Mouse (Mus musculus): ENCODE data around the gene Apobec1. TPM values are rescaled to one million over a fixed set of nuclear protein-coding genes. Genes with fewer than 3 reads are reported as not detected.

Gene Apobec1
- polyA plus RNA-seq, 1 experiment from 2014 or later: 5.0 TPM

GRCm38 (mm10) chr6:122621066-122621465 is 18.8 kb upstream of the Apobec1 start:
- Histone ChIP-seq H3K9me3 (no peaks in the 10 kb centered on the region), H3K4me2 (no peak overlapping the region), H3K9ac (no peak overlapping the region), H3K4me1 (no peaks in the 10 kb centered on the region), H3K27ac (no peak overlapping the region), H3K27me3 (replicated peaks) (no peaks in the 10 kb centered on the region), H3K4me3 (replicated peaks) (no peak overlapping the region), H3K36me3 (no peaks in the 10 kb centered on the region)
- WGBS: 86% methylated on average over 6 of the region's 6 CpGs
- no peak for ATAC-seq (ENCODE audit: insufficient read depth, low FRiP score, low read depth)

- Histone ChIP-seq H3K4me2 (no peak overlapping the region), H3K27me3 (replicated peaks) (no peaks in the 10 kb centered on the region), H3K36me3 (no peaks in the 10 kb centered on the region), H3K9me3 (no peaks in the 10 kb centered on the region), H3K9ac (no peak overlapping the region), H3K4me1 (no peaks in the 10 kb centered on the region), H3K27ac (no peak overlapping the region), H3K4me3 (replicated peaks) (no peak overlapping the region)
- no peak for ATAC-seq (ENCODE audit: insufficient read depth, low FRiP score, low read depth)
- WGBS: 61% methylated on average over 3 of the region's 3 CpGs
Observed at GRCm38 (mm10) chr6:122616022-122616421, 13.8 kb upstream of the Apobec1 start.

- Histone ChIP-seq H3K4me2 (no peak overlapping the region), H3K27ac (no peak overlapping the region), H3K36me3 (no peaks in the 10 kb centered on the region), H3K4me1 (no peaks in the 10 kb centered on the region), H3K4me3 (replicated peaks) (no peak overlapping the region), H3K27me3 (replicated peaks) (no peaks in the 10 kb centered on the region), H3K9ac (no peak overlapping the region), H3K9me3 (no peaks in the 10 kb centered on the region)
- WGBS: 67% methylated on average over 2 of the region's 2 CpGs
- ATAC-seq (ENCODE audit: insufficient read depth, low FRiP score, low read depth): no peak
Observed at GRCm38 (mm10) chr6:122614047-122614446, 11.8 kb upstream of the Apobec1 start.

DNA sequence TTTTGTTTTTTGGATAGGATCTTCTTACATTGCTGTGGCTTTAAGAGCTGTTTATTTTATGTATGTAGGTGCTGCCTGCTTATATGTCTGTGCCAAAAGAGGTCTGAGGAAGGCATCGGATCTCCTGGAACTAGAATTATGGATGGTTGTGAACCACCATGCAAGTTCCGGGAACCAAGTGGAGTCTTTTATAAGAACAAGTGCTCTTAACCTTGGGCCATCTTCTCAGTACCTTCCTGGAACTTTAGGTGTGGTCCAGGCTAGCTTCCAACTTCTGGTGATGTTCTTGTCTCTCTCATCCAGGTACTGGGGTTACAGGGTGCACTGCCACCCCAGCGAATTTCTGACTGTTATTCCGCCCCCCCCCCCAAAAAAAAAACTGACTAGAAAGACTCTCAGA is 10.2 kb upstream of the Apobec1 start:
- ATAC-seq (ENCODE audit: insufficient read depth, low FRiP score, low read depth): no peak
- 87% methylated on average over 4 of the region's 4 CpGs for WGBS

DNA sequence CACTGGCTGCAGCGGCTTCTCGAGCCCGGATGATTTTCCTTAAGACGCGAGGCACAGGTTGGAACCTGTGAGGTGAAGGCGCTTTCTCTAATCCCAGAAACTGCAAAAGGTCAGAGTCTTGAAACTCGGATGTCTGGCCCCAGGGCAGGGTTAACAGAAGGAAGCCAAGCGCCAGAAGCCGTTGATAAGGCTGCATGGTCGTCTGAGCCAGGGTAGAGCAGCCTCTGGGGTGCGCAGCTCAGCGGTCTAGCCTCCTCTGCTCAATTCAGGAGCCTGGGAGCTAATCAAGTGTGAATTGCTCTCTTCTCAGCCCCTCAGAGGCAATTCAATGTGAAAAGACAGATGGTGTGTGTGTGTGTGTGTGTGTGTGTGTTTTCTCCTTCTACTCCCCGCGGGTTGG is 7.5 kb upstream of the Apobec1 start, which contains the start of gene Gdf3:
Gene Gdf3, minus strand, starts transcription at position 317 of the 400 bp plus-strand sequence.
- WGBS: 37% methylated on average over 14 of the region's 14 CpGs
- ATAC-seq (ENCODE audit: insufficient read depth, low FRiP score, low read depth): no peak

More for the DNA sequence above, 10.2 kb upstream of the Apobec1 start:
- Histone ChIP-seq H3K4me1 (no peaks in the 10 kb centered on the region), H3K4me2 (no peak overlapping the region), H3K36me3 (no peaks in the 10 kb centered on the region), H3K9me3 (no peaks in the 10 kb centered on the region), H3K27me3 (replicated peaks) (no peaks in the 10 kb centered on the region), H3K9ac (no peak overlapping the region), H3K4me3 (replicated peaks) (no peak overlapping the region), H3K27ac (no peak overlapping the region)

GRCm38 (mm10) chr6:122609377-122609728 is 7.1 kb upstream of the Apobec1 start:
- no peaks in the 10 kb centered on the region for H3K36me3 ChIP-seq
- H3K9ac ChIP-seq: no peak overlapping the region
- H3K27ac ChIP-seq: no peak overlapping the region
- H3K4me3 ChIP-seq (replicated peaks): no peak overlapping the region
- H3K4me2 ChIP-seq: no peak overlapping the region
- no peaks in the 10 kb centered on the region for H3K4me1 ChIP-seq
- H3K9me3 ChIP-seq: no peaks in the 10 kb centered on the region
- ATAC-seq (ENCODE audit: insufficient read depth, low FRiP score, low read depth): no peak
- WGBS: 54% methylated on average over 9 of the region's 9 CpGs
- H3K27me3 ChIP-seq (replicated peaks): no peaks in the 10 kb centered on the region

More for the DNA sequence above, 7.5 kb upstream of the Apobec1 start, which contains the start of gene Gdf3:
- no peak within 1 kb of the TSS for H3K27ac ChIP-seq
- no peaks in the 10 kb centered on the region for H3K9me3 ChIP-seq
- no peaks in the 10 kb centered on the region for H3K4me1 ChIP-seq
- no peaks in the 10 kb centered on the region for H3K36me3 ChIP-seq
- no peaks in the 10 kb centered on the region for H3K27me3 ChIP-seq (replicated peaks)
- H3K4me3 ChIP-seq (replicated peaks): no peak within 1 kb of the TSS
- no peak within 1 kb of the TSS for H3K9ac ChIP-seq
- no peak within 1 kb of the TSS for H3K4me2 ChIP-seq

- no peaks in the 10 kb centered on the region for H3K9me3 ChIP-seq
- H3K9ac ChIP-seq: no peak overlapping the region
- no peaks in the 10 kb centered on the region for H3K4me1 ChIP-seq
- 77% methylated on average over 10 of the region's 10 CpGs for WGBS
- no peak for ATAC-seq (ENCODE audit: insufficient read depth, low FRiP score, low read depth)
- H3K4me3 ChIP-seq (replicated peaks): no peak overlapping the region
- no peak overlapping the region for H3K4me2 ChIP-seq
- no peaks in the 10 kb centered on the region for H3K27me3 ChIP-seq (replicated peaks)
- no peaks in the 10 kb centered on the region for H3K36me3 ChIP-seq
- no peak overlapping the region for H3K27ac ChIP-seq
Observed at GRCm38 (mm10) chr6:122608434-122609376, 6.5 kb upstream of the Apobec1 start.

GRCm38 (mm10) chr6:122607700-122608099 is 5.5 kb upstream of the Apobec1 start:
- Histone ChIP-seq H3K4me1 (no peaks in the 10 kb centered on the region), H3K4me3 (replicated peaks) (no peak overlapping the region), H3K4me2 (no peak overlapping the region), H3K9ac (no peak overlapping the region), H3K27ac (no peak overlapping the region), H3K9me3 (no peaks in the 10 kb centered on the region), H3K36me3 (no peaks in the 10 kb centered on the region), H3K27me3 (replicated peaks) (no peaks in the 10 kb centered on the region)
- WGBS: 88% methylated on average over 12 of the region's 12 CpGs
- no peak for ATAC-seq (ENCODE audit: insufficient read depth, low FRiP score, low read depth)

DNA sequence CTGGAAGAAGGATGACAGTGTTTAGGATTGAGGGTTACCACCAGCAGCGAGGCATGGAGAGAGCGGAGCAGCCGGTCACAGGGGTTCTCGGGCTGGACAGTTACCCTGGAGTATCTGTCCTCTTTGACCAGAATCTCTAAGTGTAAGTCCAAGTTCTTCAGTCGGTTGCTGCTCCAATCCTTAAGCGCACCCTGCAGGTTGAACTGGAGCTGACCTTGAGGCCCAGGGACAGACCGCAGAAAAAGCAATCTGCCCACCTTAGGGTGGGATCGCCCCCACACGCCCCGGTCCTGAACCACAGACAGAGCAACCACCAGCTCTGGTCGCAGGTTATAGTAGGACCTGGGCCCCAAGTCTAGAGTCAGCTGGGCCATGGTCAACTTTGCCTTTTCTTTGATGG is 4.4 kb upstream of the Apobec1 start:
- Histone ChIP-seq H3K4me1 (no peaks in the 10 kb centered on the region), H3K9me3 (no peaks in the 10 kb centered on the region), H3K4me3 (replicated peaks) (no peak overlapping the region), H3K4me2 (no peak overlapping the region), H3K27ac (no peak overlapping the region), H3K9ac (no peak overlapping the region), H3K27me3 (replicated peaks) (no peaks in the 10 kb centered on the region), H3K36me3 (no peaks in the 10 kb centered on the region)
- WGBS: 93% methylated on average over 11 of the region's 11 CpGs
- ATAC-seq (ENCODE audit: insufficient read depth, low FRiP score, low read depth): no peak

GRCm38 (mm10) chr6:122605483-122605882 is 3.2 kb upstream of the Apobec1 start:
- no peaks in the 10 kb centered on the region for H3K27me3 ChIP-seq (replicated peaks)
- ATAC-seq (ENCODE audit: insufficient read depth, low FRiP score, low read depth): no peak
- no peak overlapping the region for H3K9ac ChIP-seq
- WGBS: 89% methylated on average over 8 of the region's 8 CpGs
- no peaks in the 10 kb centered on the region for H3K4me1 ChIP-seq
- no peak overlapping the region for H3K4me2 ChIP-seq
- H3K36me3 ChIP-seq: no peaks in the 10 kb centered on the region
- no peak overlapping the region for H3K4me3 ChIP-seq (replicated peaks)
- no peaks in the 10 kb centered on the region for H3K9me3 ChIP-seq
- no peak overlapping the region for H3K27ac ChIP-seq

- Histone ChIP-seq H3K27ac (no peak overlapping the region), H3K36me3 (no peaks in the 10 kb centered on the region), H3K9me3 (no peaks in the 10 kb centered on the region), H3K4me3 (replicated peaks) (no peak overlapping the region), H3K27me3 (replicated peaks) (no peaks in the 10 kb centered on the region), H3K4me1 (no peaks in the 10 kb centered on the region), H3K9ac (no peak overlapping the region), H3K4me2 (no peak overlapping the region)
- no peak for ATAC-seq (ENCODE audit: insufficient read depth, low FRiP score, low read depth)
Observed at GRCm38 (mm10) chr6:122604260-122604659, 2.0 kb upstream of the Apobec1 start.

DNA sequence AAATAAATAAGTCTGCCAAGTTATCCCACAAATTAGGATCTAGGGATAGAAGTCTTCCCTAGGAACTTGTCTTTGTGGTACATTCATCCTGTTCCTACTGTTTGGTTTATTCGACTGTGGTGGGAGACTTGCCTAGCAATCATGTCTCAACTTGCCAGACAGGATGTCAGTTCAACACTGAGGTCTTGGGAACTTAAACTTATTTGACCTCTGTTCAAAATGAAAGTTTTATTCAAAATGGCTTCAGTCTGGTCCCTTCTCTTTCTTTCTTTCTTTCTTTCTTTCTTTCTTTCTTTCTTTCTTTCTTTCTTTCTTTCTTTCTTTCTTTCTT is 713 bp upstream of the Apobec1 start:
- peak overlapping the region; percentile 47 for H3K4me3 ChIP-seq (replicated peaks)
- H3K27me3 ChIP-seq (replicated peaks): no peaks in the 10 kb centered on the region
- peak overlapping the region; percentile 84 for H3K27ac ChIP-seq
- no peak overlapping the region for H3K9ac ChIP-seq
- peak overlapping the region; percentile 70 for H3K4me2 ChIP-seq
- WGBS: 11% methylated on average over 1 of the region's 1 CpGs
- H3K36me3 ChIP-seq: no peaks in the 10 kb centered on the region
- no peaks in the 10 kb centered on the region for H3K4me1 ChIP-seq
- no peak for ATAC-seq (ENCODE audit: insufficient read depth, low FRiP score, low read depth)
- no peaks in the 10 kb centered on the region for H3K9me3 ChIP-seq
